Mouse (Mus musculus) thymus, adult 2 months (tissue): Measurements from ENCODE around the gene Ccdc82.

Experiments
- CTCF ChIP-seq: fragments of 200-500 bp; IDR thresholded peaks from 2 replicates; pipeline ENCODE4 v1.5.1; 2012; ENCODE audit warnings: mild to moderate bottlenecking, control low read depth, low read length, moderate library complexity, borderline replicate concordance; ENCODE audit not compliant: control insufficient read depth, poor library complexity, insufficient read depth; ENCODE audit errors: extremely low read depth
- POLR2A ChIP-seq: fragments of 200-500 bp; IDR thresholded peaks from 2 replicates; pipeline ENCODE4 v1.6.1; 2012; ENCODE audit warnings: mild to moderate bottlenecking, low read length, control low read depth, moderate library complexity; ENCODE audit not compliant: control insufficient read depth, poor library complexity, insufficient read depth; ENCODE audit errors: extremely low read depth

DNA sequence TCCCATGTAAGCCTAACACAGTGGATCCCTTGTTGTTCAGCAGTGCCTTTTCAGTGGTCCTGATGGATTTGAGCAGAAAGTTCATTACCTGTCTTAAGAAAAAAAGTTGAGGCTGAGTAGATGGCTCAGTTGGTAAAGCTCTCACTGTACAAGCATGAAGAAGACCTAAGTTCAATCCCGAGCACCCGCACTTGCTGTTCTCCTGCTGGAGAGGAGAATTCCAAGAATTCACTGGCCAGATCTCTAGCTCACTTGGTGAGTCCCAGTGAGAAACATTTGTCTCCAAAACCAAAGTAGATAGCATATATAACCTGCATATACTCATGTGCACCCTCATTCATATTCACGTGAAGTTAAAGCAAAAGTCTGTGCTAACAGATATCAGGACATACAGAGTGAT is 59.7 kb downstream of the Ccdc82 start:
- TF ChIP-seq CTCF (no peak), POLR2A (no peak)
